Mouse (Mus musculus): ENCODE data around the gene 1600014C10Rik. TPM values are rescaled to one million over a fixed set of nuclear protein-coding genes. Genes with fewer than 3 reads are reported as not detected.

The 1600014C10Rik gene
- total RNA-seq, 1 experiment, result 6.5 TPM

DNA sequence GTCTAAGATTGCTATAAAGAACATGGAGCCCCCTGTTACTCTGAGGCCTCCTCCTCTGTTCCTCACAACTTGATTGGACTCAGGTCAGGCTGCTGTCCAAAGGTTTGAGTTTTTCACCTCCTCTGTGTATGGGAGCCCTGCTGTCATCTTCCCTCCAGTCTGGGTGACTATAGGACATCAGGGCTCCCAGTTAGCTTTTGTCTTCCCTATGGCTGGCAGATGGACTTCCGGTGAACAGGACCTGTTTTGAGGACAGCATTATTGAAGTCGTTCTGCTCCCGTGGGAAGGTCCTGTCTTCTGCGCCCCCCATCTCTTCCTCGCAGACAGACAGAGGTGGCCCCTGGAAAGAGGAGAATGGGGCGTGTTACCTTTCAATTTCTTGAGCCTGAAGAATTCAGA is 1.8 kb downstream of the 1600014C10Rik start:
- TF ChIP-seq CHD2 (IDR thresholded peaks at IDR 0.05; ENCODE audit: low read depth, low read length) (no peak), ZNF384 (IDR thresholded peaks at IDR 0.05; ENCODE audit: low read depth, low read length) (no peak), MAFK (IDR thresholded peaks at IDR 0.05; ENCODE audit: insufficient read depth, low read depth, low read length) (no peak), HCFC1 (IDR thresholded peaks at IDR 0.05; ENCODE audit: borderline replicate concordance, insufficient read depth, low read length) (no peak), ZC3H11A (IDR thresholded peaks at IDR 0.05; ENCODE audit: borderline replicate concordance, low read depth, low read length) (no peak)
- no peak overlapping the region for H3K4me3 ChIP-seq (ENCODE audit: insufficient read depth in 1 of 2, low read depth in 1 of 2, low read length in 2 of 2, poor library complexity in 1 of 2, severe bottlenecking in 1 of 2)
- H3K9me3 ChIP-seq (ENCODE audit: control insufficient read depth, insufficient read depth, low read depth, low read length), result no peaks in the 10 kb centered on the region
- no peak overlapping the region for H3K9ac ChIP-seq (ENCODE audit: insufficient read depth, low read depth, low read length, poor library complexity, severe bottlenecking)
- H3K27ac ChIP-seq (ENCODE audit: insufficient read depth, low read depth, low read length, poor library complexity, severe bottlenecking), result no peak overlapping the region
- no peaks in the 10 kb centered on the region; a peak in 1 of 4 replicates for H3K4me1 ChIP-seq (ENCODE audit: control insufficient read depth in 2 of 2, insufficient read depth in 2 of 2, low read length in 2 of 2, poor library complexity in 1 of 2)
- H3K36me3 ChIP-seq (ENCODE audit: control insufficient read depth, insufficient read depth, low read length, poor library complexity, severe bottlenecking), result no peaks in the 10 kb centered on the region
- in situ Hi-C loops (cut with MboI; ENCODE audit: low sequenced_read_pairs in 2 of 2, unreplicated experiment in 2 of 2), result no loop called here
- no peak for DNase-seq (ENCODE audit: low read depth, low spot score)

DNA sequence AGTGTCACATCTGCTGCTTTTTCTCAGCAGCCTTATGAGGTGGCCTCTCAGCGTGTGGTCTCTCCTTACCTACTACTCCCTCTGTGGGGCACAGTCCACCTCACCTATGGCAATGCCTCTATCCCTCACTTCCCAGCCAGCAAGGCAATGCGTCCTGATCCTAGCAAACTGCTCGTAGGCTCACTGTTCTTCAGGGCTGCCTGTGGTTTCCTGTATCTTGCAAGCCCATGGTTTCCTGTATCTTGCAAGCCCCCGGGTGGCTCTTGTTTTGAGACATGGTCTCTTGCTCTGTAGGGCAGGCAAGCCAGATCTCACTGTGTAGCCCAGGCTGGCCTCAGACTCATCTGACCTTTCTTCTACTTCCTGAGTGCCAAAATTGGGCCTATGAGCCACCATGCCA is 3.8 kb downstream of the 1600014C10Rik start:
- Histone ChIP-seq H3K4me3 (ENCODE audit: insufficient read depth in 1 of 2, low read depth in 1 of 2, low read length in 2 of 2, poor library complexity in 1 of 2, severe bottlenecking in 1 of 2) (no peak overlapping the region), H3K9me3 (ENCODE audit: control insufficient read depth, insufficient read depth, low read depth, low read length) (no peaks in the 10 kb centered on the region), H3K36me3 (ENCODE audit: control insufficient read depth, insufficient read depth, low read length, poor library complexity, severe bottlenecking) (no peaks in the 10 kb centered on the region), H3K9ac (ENCODE audit: insufficient read depth, low read depth, low read length, poor library complexity, severe bottlenecking) (no peak overlapping the region), H3K27ac (ENCODE audit: insufficient read depth, low read depth, low read length, poor library complexity, severe bottlenecking) (no peak overlapping the region), H3K4me1 (ENCODE audit: control insufficient read depth in 2 of 2, insufficient read depth in 2 of 2, low read length in 2 of 2, poor library complexity in 1 of 2) (peaks cover 0 to 7% of the 10 kb centered on the region in 2 experiments; a peak in 2 of 4 replicates)
- in situ Hi-C loops (cut with MboI; ENCODE audit: low sequenced_read_pairs in 2 of 2, unreplicated experiment in 2 of 2), result no loop called here
- no peak for DNase-seq (ENCODE audit: low read depth, low spot score)
- TF ChIP-seq ZNF384 (IDR thresholded peaks at IDR 0.05; ENCODE audit: low read depth, low read length) (no peak), ZC3H11A (IDR thresholded peaks at IDR 0.05; ENCODE audit: borderline replicate concordance, low read depth, low read length) (no peak), CHD2 (IDR thresholded peaks at IDR 0.05; ENCODE audit: low read depth, low read length) (no peak), MAFK (IDR thresholded peaks at IDR 0.05; ENCODE audit: insufficient read depth, low read depth, low read length) (no peak)

DNA sequence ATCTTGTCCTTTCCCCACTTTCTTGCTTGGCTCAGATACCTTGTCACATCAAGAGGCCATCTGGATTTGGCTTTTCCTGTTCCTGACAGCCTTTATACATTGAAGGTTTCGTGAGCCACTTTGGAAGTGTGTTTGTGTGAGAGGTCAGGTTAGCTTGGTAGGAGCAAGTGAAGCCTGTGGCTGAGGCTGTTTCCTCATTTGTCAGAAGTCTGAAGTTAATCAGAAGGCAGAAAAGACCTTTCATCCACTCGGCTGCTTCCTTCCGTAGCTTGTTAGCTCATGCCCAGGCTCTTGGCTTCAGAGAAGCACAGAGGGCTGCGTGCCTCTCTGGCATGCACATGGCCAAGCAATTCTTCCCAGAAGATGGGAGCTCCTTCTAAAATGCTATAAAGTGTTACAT is 4.8 kb downstream of the 1600014C10Rik start:
- H3K4me3 ChIP-seq (ENCODE audit: insufficient read depth in 1 of 2, low read depth in 1 of 2, low read length in 2 of 2, poor library complexity in 1 of 2, severe bottlenecking in 1 of 2), result no peak overlapping the region
- H3K9me3 ChIP-seq (ENCODE audit: control insufficient read depth, insufficient read depth, low read depth, low read length), result no peaks in the 10 kb centered on the region
- peaks cover 0 to 8% of the 10 kb centered on the region in 2 experiments; a peak in 2 of 4 replicates for H3K4me1 ChIP-seq (ENCODE audit: control insufficient read depth in 2 of 2, insufficient read depth in 2 of 2, low read length in 2 of 2, poor library complexity in 1 of 2)
- in situ Hi-C loops (cut with MboI; ENCODE audit: low sequenced_read_pairs in 2 of 2, unreplicated experiment in 2 of 2), result no loop called here
- no peak overlapping the region for H3K27ac ChIP-seq (ENCODE audit: insufficient read depth, low read depth, low read length, poor library complexity, severe bottlenecking)
- no peak overlapping the region for H3K9ac ChIP-seq (ENCODE audit: insufficient read depth, low read depth, low read length, poor library complexity, severe bottlenecking)
- no peak for DNase-seq (ENCODE audit: low read depth, low spot score)
- TF ChIP-seq MAFK (IDR thresholded peaks at IDR 0.05; ENCODE audit: insufficient read depth, low read depth, low read length) (no peak), HCFC1 (IDR thresholded peaks at IDR 0.05; ENCODE audit: borderline replicate concordance, insufficient read depth, low read length) (no peak), CHD2 (IDR thresholded peaks at IDR 0.05; ENCODE audit: low read depth, low read length) (no peak)
- no peaks in the 10 kb centered on the region for H3K36me3 ChIP-seq (ENCODE audit: control insufficient read depth, insufficient read depth, low read length, poor library complexity, severe bottlenecking)

DNA sequence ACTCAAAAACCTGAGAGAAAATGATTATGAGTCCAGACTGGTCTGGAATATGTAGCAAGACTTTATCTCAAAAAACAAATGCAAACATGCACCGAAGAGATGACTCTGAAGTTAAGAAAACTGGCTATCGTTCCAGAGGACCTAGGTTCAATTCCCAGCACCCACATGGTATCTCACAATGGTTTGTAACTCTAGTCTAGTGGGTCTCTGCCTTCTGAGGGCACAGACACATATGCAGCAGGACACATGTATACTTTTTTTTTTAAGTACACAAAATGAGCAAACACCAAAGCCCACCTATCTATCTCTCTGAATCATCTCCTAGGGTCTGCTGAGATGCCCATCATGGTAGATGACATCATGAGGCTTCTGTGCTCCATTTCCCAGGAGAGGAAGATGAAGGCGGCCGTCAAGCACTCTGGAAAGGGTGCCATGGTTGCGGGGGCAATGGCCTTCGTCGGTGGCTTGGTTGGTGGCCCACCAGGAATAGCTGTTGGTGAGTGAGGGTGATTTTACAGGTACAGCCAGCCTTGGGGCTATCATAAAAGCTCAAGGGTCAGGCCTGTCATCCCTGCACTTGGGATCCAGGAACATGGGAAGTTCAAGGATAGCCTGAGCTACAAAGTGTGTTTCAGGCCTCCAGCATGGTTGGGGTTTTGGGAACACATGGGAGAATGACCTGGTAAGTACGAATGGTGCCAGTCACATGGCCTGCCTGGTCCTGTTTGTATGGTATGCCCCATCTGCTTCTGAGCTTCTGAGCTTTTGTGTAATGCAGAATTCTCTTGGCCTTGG is 5.5 kb downstream of the 1600014C10Rik start:
- TF ChIP-seq CHD2 (IDR thresholded peaks at IDR 0.05; ENCODE audit: low read depth, low read length), result no peak
- TF ChIP-seq MAFK (IDR thresholded peaks at IDR 0.05; ENCODE audit: insufficient read depth, low read depth, low read length), result no peak
- TF ChIP-seq HCFC1 (IDR thresholded peaks at IDR 0.05; ENCODE audit: borderline replicate concordance, insufficient read depth, low read length), result no peak
- no peak for TF ChIP-seq ZC3H11A (IDR thresholded peaks at IDR 0.05; ENCODE audit: borderline replicate concordance, low read depth, low read length)
- no peak for TF ChIP-seq ZNF384 (IDR thresholded peaks at IDR 0.05; ENCODE audit: low read depth, low read length)
- DNase-seq (ENCODE audit: low read depth, low spot score), result no peak
- in situ Hi-C loops (cut with MboI; ENCODE audit: low sequenced_read_pairs in 2 of 2, unreplicated experiment in 2 of 2), result no loop called here

More for the DNA sequence above, 5.5 kb downstream of the 1600014C10Rik start:
- peaks cover 0 to 8% of the 10 kb centered on the region in 2 experiments; a peak in 2 of 4 replicates for H3K4me1 ChIP-seq (ENCODE audit: control insufficient read depth in 2 of 2, insufficient read depth in 2 of 2, low read length in 2 of 2, poor library complexity in 1 of 2)
- H3K27ac ChIP-seq (ENCODE audit: insufficient read depth, low read depth, low read length, poor library complexity, severe bottlenecking), result no peak overlapping the region
- no peak overlapping the region for H3K9ac ChIP-seq (ENCODE audit: insufficient read depth, low read depth, low read length, poor library complexity, severe bottlenecking)
- no peaks in the 10 kb centered on the region for H3K36me3 ChIP-seq (ENCODE audit: control insufficient read depth, insufficient read depth, low read length, poor library complexity, severe bottlenecking)
- no peak overlapping the region for H3K4me3 ChIP-seq (ENCODE audit: insufficient read depth in 1 of 2, low read depth in 1 of 2, low read length in 2 of 2, poor library complexity in 1 of 2, severe bottlenecking in 1 of 2)
- H3K9me3 ChIP-seq (ENCODE audit: control insufficient read depth, insufficient read depth, low read depth, low read length), result no peaks in the 10 kb centered on the region

Measured in ES-E14 (cell line).